Mouse (Mus musculus): Measurements from ENCODE around the gene Pianp. TPM values are rescaled to one million over a fixed set of nuclear protein-coding genes. Genes with fewer than 3 reads are reported as not detected.
A peak's percentile ranks its signal among the peaks of the same experiment; 100 is the strongest.

Pianp gene
- 0.28 and 0.55 TPM in 2 replicates for polyA plus RNA-seq (2014; fragmentation: Nextera tagmentation; extraction: Ambion mirVana)

DNA sequence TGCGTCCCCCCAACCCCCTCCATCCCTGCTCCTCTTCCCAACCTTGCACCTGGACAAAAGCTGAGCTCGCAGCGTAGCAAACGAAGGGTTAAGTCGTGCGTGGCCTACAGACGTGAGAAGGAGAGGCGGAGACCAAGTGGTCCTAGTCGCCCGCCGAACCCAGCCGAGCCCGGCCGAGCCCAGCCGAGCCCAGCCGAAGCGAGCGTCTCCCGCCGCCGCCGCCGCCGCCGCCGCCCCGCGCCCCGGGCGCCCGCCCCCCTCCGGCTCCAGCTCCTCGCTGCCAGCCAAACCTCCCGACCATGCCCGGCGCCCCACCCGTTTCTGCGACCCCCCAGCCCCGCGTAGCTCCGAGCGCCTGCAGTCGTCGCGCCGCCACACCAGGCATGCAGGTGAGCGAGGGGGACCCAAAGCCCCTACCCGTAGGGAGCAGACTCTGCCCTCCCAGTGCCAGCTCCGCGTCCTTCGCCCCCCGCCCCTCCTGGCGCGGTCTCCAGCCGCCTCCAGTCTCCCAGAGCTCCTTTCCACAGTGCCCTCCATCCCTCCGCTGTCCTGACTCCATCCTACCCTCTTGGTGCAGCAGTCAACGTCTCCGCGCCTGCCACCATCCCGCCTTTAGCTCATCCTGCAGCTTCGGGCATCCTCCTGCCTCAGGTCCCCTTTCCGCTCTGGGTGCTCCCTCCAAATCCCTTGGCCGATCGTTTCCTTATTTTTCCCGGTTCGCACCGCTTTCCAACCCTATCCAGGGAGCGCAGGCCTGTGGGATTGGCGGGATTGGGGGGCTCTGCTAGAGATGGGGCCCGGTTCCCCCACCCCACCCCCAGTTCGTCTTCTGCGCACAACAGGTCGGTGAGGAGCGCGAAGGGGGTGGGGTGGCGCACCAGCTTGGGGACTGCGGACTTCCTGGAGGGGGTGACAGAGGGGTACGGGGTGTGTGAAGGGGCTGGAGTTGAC, at the start of gene Pianp:
TSS of gene Pianp (plus strand) at position 144 of the 951 bp plus-strand sequence.
- 1% methylated on average over 51 of the region's 78 CpGs for WGBS
- peak; percentile 19; the same call in 1 of the 2 replicates for ATAC-seq (ENCODE audit: insufficient number of reproducible peaks, insufficient read depth, low FRiP score, low read depth)
- Histone ChIP-seq H3K4me3 (ENCODE audit: control insufficient read depth in 1 of 2, insufficient read depth in 1 of 2, low read depth in 1 of 2, low read length in 2 of 2) (peak within 1 kb of the TSS; percentile 48 to 56), H3K4me2 (ENCODE audit: low read length) (peak within 1 kb of the TSS; percentile 97), H3K36me3 (ENCODE audit: control insufficient read depth, insufficient read depth, low read length) (no peaks in the 10 kb centered on the region), H3K9me3 (ENCODE audit: control insufficient read depth, low read length) (no peaks in the 10 kb centered on the region), H3K27me3 (ENCODE audit: control insufficient read depth, insufficient read depth, low read length) (peaks cover 89% of the 10 kb centered on the region), H3K4me1 (ENCODE audit: control insufficient read depth in 2 of 2, insufficient read depth in 2 of 2, low read length in 2 of 2) (peaks cover 6 to 14% of the 10 kb centered on the region in 2 experiments; a peak in 3 of 4 replicates), H3K27ac (replicated peaks in 1 of 2; ENCODE audit: control insufficient read depth in 1 of 2, insufficient read depth in 1 of 2, low read depth in 2 of 2, low read length in 2 of 2) (no peak within 1 kb of the TSS), H3K9ac (ENCODE audit: low read length) (peak within 1 kb of the TSS; percentile 65)

DNA sequence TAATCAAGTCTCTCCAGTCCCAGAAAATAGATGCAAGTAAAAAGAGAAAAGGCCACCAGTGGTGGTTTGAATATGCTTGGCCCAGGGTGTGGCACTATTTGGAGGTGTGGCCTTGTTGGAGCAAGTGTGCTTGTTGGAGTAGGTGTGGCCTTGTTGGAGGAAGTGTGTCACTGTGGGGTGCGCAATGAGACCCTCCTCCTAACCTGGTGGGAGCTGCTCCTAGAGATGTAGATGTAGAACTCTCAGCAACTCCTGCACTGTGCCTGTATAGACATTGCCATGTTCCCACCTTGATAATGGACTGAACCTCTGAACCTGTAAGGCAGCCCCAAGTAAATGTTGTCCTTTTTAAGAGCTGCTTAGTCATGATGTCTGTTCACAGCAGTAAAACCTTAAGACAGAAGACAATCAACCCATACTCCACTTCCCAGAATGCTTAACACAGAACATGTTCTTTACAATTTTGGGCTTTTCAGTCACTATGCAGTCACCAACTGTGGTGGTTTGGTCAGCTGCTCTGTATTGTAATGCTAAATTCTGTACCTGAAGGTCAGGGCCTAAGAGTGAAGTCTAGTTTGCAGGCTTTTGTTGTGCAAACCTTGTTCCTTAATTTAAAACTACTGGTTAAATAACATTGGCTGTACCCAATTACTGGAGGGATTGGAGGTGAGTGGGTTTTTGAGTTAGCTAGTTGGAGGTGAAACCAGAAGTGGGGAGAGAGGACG, 42.3 kb upstream of the Pianp start:
- H3K36me3 ChIP-seq (ENCODE audit: control insufficient read depth, insufficient read depth, low read length): peaks cover 37% of the 10 kb centered on the region
- WGBS: 87% methylated on average over 2 of the region's 2 CpGs

DNA sequence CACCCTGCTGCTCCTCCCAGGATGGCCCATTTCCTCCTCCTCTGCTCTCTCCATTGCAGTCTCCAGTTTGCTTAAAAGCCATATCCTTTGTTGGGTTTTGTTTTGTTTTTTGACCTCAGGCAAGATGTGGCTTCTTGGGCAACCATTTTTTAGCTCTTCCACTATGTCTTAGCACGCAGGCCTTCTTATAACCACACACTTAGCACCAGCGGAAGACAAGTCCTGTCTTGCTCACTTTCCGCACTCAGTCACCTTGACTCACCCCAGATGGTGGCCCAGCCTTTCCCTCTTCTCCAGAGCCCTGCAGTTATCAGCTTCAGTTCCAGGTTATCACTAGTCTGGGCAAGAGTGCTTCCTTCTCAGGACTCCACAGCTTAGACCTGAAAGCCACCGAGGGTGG, 41.3 kb upstream of the Pianp start:
- Histone ChIP-seq H3K27ac (replicated peaks in 1 of 2; ENCODE audit: control insufficient read depth in 1 of 2, insufficient read depth in 1 of 2, low read depth in 2 of 2, low read length in 2 of 2) (no peak overlapping the region), H3K36me3 (ENCODE audit: control insufficient read depth, insufficient read depth, low read length) (peaks cover 48% of the 10 kb centered on the region)
- WGBS: 88% methylated on average over 4 of the region's 4 CpGs

More for the DNA sequence above, 42.3 kb upstream of the Pianp start:
- no peak overlapping the region for H3K4me3 ChIP-seq (ENCODE audit: control insufficient read depth in 1 of 2, insufficient read depth in 1 of 2, low read depth in 1 of 2, low read length in 2 of 2)
- H3K27ac ChIP-seq (replicated peaks in 1 of 2; ENCODE audit: control insufficient read depth in 1 of 2, insufficient read depth in 1 of 2, low read depth in 2 of 2, low read length in 2 of 2): no peak overlapping the region
- H3K9ac ChIP-seq (ENCODE audit: low read length): no peak overlapping the region
- no peaks in the 10 kb centered on the region for H3K4me1 ChIP-seq (ENCODE audit: control insufficient read depth in 2 of 2, insufficient read depth in 2 of 2, low read length in 2 of 2)
- H3K9me3 ChIP-seq (ENCODE audit: control insufficient read depth, low read length): no peaks in the 10 kb centered on the region
- H3K27me3 ChIP-seq (ENCODE audit: control insufficient read depth, insufficient read depth, low read length): no peaks in the 10 kb centered on the region
- H3K4me2 ChIP-seq (ENCODE audit: low read length): no peak overlapping the region
- ATAC-seq (ENCODE audit: insufficient number of reproducible peaks, insufficient read depth, low FRiP score, low read depth): no peak

DNA sequence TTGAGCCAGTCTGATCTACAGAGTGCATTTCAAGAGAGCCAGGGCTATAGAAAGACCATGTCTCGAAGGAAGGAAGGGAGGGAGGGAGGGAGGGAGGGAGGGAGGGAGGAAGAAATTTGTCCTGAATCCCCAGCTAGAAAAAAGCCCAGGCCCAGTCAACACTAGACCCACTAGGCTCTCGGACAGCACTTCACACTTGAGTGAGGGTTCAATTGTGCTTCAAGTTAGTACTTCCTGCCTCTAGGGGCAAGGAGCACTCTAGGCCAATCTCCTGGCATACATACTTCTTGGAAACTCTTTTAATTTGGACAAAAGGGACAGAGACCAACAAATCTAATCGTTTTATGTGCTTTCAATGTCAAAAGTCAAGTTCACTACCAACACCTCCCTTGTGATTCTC, 38.4 kb upstream of the Pianp start:
- H3K4me1 ChIP-seq (ENCODE audit: control insufficient read depth in 2 of 2, insufficient read depth in 2 of 2, low read length in 2 of 2): no peaks in the 10 kb centered on the region; a peak in 1 of 4 replicates
- H3K36me3 ChIP-seq (ENCODE audit: control insufficient read depth, insufficient read depth, low read length): peaks cover 71% of the 10 kb centered on the region
- no peaks in the 10 kb centered on the region for H3K9me3 ChIP-seq (ENCODE audit: control insufficient read depth, low read length)
- WGBS: 84% methylated on average over 3 of the region's 3 CpGs
- no peak overlapping the region for H3K4me3 ChIP-seq (ENCODE audit: control insufficient read depth in 1 of 2, insufficient read depth in 1 of 2, low read depth in 1 of 2, low read length in 2 of 2)
- no peak overlapping the region for H3K4me2 ChIP-seq (ENCODE audit: low read length)
- H3K9ac ChIP-seq (ENCODE audit: low read length): no peak overlapping the region
- ATAC-seq (ENCODE audit: insufficient number of reproducible peaks, insufficient read depth, low FRiP score, low read depth): no peak
- H3K27me3 ChIP-seq (ENCODE audit: control insufficient read depth, insufficient read depth, low read length): no peaks in the 10 kb centered on the region
- no peak overlapping the region for H3K27ac ChIP-seq (replicated peaks in 1 of 2; ENCODE audit: control insufficient read depth in 1 of 2, insufficient read depth in 1 of 2, low read depth in 2 of 2, low read length in 2 of 2)

More for the DNA sequence above, 41.3 kb upstream of the Pianp start:
- H3K4me3 ChIP-seq (ENCODE audit: control insufficient read depth in 1 of 2, insufficient read depth in 1 of 2, low read depth in 1 of 2, low read length in 2 of 2): no peak overlapping the region
- ATAC-seq (ENCODE audit: insufficient number of reproducible peaks, insufficient read depth, low FRiP score, low read depth): no peak
- H3K27me3 ChIP-seq (ENCODE audit: control insufficient read depth, insufficient read depth, low read length): no peaks in the 10 kb centered on the region
- no peak overlapping the region for H3K4me2 ChIP-seq (ENCODE audit: low read length)
- H3K9me3 ChIP-seq (ENCODE audit: control insufficient read depth, low read length): no peaks in the 10 kb centered on the region
- no peak overlapping the region for H3K9ac ChIP-seq (ENCODE audit: low read length)
- H3K4me1 ChIP-seq (ENCODE audit: control insufficient read depth in 2 of 2, insufficient read depth in 2 of 2, low read length in 2 of 2): no peaks in the 10 kb centered on the region

DNA sequence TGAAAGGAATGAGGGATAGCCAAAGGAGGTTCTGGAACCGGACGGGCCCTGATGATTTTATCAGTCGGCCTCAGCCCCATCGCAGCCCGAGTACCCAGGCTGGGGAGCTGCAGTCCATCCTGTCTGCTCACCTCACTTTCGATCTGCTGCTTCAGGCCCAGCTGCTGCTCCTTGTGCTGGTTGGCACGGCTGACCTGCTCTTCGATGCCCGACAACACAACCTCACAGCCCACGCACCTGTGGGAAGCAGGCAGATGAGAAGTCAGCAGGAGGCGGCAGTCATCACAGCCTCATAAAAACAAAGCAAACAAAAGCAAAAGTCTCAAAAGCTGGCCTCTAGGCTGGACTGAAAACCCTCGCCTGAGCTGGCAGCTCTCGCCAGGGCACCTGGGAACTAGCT, 36.5 kb upstream of the Pianp start:
- peaks cover 71% of the 10 kb centered on the region for H3K36me3 ChIP-seq (ENCODE audit: control insufficient read depth, insufficient read depth, low read length)

DNA sequence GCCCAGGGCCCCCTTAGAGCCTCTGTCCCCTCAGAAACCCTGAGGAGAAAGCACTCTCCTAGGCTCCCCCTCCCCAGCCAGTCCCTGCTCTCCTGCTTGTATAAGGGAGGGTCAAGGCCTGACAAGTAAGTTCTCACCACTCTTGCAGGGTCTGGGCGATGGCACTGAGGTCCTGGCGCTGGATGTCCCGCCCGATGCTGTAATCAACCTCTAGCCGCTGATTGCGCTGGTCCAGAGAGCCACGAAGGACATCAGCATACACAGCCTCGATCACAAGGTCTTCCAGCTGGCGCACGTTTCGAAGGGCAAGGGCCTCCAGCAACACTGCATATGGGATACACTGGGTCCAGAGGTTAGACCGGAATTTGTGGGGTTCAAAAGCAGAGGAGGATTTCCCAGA, 35.5 kb upstream of the Pianp start:
- no peaks in the 10 kb centered on the region for H3K9me3 ChIP-seq (ENCODE audit: control insufficient read depth, low read length)
- H3K4me1 ChIP-seq (ENCODE audit: control insufficient read depth in 2 of 2, insufficient read depth in 2 of 2, low read length in 2 of 2): peaks cover 6 to 10% of the 10 kb centered on the region in 2 experiments
- H3K4me3 ChIP-seq (ENCODE audit: control insufficient read depth in 1 of 2, insufficient read depth in 1 of 2, low read depth in 1 of 2, low read length in 2 of 2): no peak overlapping the region
- WGBS: 91% methylated on average over 12 of the region's 12 CpGs
- no peak overlapping the region for H3K27ac ChIP-seq (replicated peaks in 1 of 2; ENCODE audit: control insufficient read depth in 1 of 2, insufficient read depth in 1 of 2, low read depth in 2 of 2, low read length in 2 of 2)
- H3K4me2 ChIP-seq (ENCODE audit: low read length): no peak overlapping the region
- no peak for ATAC-seq (ENCODE audit: insufficient number of reproducible peaks, insufficient read depth, low FRiP score, low read depth)
- H3K36me3 ChIP-seq (ENCODE audit: control insufficient read depth, insufficient read depth, low read length): peaks cover 61% of the 10 kb centered on the region
- H3K27me3 ChIP-seq (ENCODE audit: control insufficient read depth, insufficient read depth, low read length): no peaks in the 10 kb centered on the region
- no peak overlapping the region for H3K9ac ChIP-seq (ENCODE audit: low read length)

More for the DNA sequence above, 36.5 kb upstream of the Pianp start:
- ATAC-seq (ENCODE audit: insufficient number of reproducible peaks, insufficient read depth, low FRiP score, low read depth): no peak
- Histone ChIP-seq H3K4me2 (ENCODE audit: low read length) (no peak overlapping the region), H3K4me3 (ENCODE audit: control insufficient read depth in 1 of 2, insufficient read depth in 1 of 2, low read depth in 1 of 2, low read length in 2 of 2) (no peak overlapping the region), H3K27me3 (ENCODE audit: control insufficient read depth, insufficient read depth, low read length) (no peaks in the 10 kb centered on the region), H3K9ac (ENCODE audit: low read length) (no peak overlapping the region), H3K27ac (replicated peaks in 1 of 2; ENCODE audit: control insufficient read depth in 1 of 2, insufficient read depth in 1 of 2, low read depth in 2 of 2, low read length in 2 of 2) (no peak overlapping the region), H3K4me1 (ENCODE audit: control insufficient read depth in 2 of 2, insufficient read depth in 2 of 2, low read length in 2 of 2) (peaks cover 5 to 8% of the 10 kb centered on the region in 2 experiments), H3K9me3 (ENCODE audit: control insufficient read depth, low read length) (no peaks in the 10 kb centered on the region)
- 93% methylated on average over 13 of the region's 13 CpGs for WGBS

DNA sequence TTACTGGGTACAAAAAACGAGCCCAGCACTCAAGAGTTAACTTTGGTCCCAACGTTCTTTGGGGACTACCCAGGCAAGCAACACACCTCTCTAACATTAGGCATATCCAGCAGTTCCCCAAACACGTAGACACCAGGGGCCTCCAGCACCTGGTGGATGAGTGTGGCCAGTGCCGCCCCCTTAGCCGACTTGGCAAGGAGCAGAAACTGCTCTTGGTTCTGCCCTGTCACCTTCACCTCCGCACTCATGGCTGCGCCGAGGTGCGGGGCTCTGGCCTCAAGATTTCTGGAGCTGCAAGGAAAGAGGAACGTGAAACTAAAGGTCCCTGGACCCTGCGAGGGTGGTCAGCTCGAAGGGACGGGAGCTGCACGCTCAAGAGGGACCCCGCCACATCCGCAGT, 31.9 kb upstream of the Pianp start:
- Histone ChIP-seq H3K9ac (ENCODE audit: low read length) (peak overlapping the region; percentile 91), H3K4me2 (ENCODE audit: low read length) (peak overlapping the region; percentile 95), H3K4me3 (ENCODE audit: control insufficient read depth in 1 of 2, insufficient read depth in 1 of 2, low read depth in 1 of 2, low read length in 2 of 2) (peak overlapping the region; percentile 91 to 94), H3K27ac (replicated peaks in 1 of 2; ENCODE audit: control insufficient read depth in 1 of 2, insufficient read depth in 1 of 2, low read depth in 2 of 2, low read length in 2 of 2) (peak overlapping the region in 1 of 2 experiments; percentile 92; a peak in 2 of 4 replicates), H3K9me3 (ENCODE audit: control insufficient read depth, low read length) (no peaks in the 10 kb centered on the region), H3K27me3 (ENCODE audit: control insufficient read depth, insufficient read depth, low read length) (no peaks in the 10 kb centered on the region), H3K36me3 (ENCODE audit: control insufficient read depth, insufficient read depth, low read length) (peaks cover 33% of the 10 kb centered on the region), H3K4me1 (ENCODE audit: control insufficient read depth in 2 of 2, insufficient read depth in 2 of 2, low read length in 2 of 2) (peaks cover 6 to 14% of the 10 kb centered on the region in 2 experiments)
- 35% methylated on average over 16 of the region's 16 CpGs for WGBS
- ATAC-seq (ENCODE audit: insufficient number of reproducible peaks, insufficient read depth, low FRiP score, low read depth): no peak
